Mouse (Mus musculus) spleen, postnatal 4 days (tissue): ENCODE data around the gene Hand2.

Source experiments
- DNase-seq, 2 experiments: peaks; one replicate each; pipeline ENCODE4 v3.0.0; 2022; ENCODE audit warnings: low spot score in 2 of 2

Hand2 gene

GRCm38 (mm10) chr8:57342386-57343090 is 21.8 kb downstream of the Hand2 start:
- no peak for DNase-seq

GRCm38 (mm10) chr8:57343731-57344315 is 23.0 kb downstream of the Hand2 start:
- DNase-seq, result no peak

GRCm38 (mm10) chr8:57344956-57345870 is 24.4 kb downstream of the Hand2 start:
- no peak for DNase-seq

GRCm38 (mm10) chr8:57346371-57346770 is 25.6 kb downstream of the Hand2 start:
- no peak for DNase-seq

GRCm38 (mm10) chr8:57347141-57347540 is 26.4 kb downstream of the Hand2 start:
- DNase-seq, result no peak

- no peak for DNase-seq
These were observed 27.5 kb downstream of the Hand2 start for GRCm38 (mm10) chr8:57348251-57348650.

- DNase-seq, result no peak
These were observed 28.2 kb downstream of the Hand2 start for GRCm38 (mm10) chr8:57348866-57349520.

- no peak for DNase-seq
These were observed 31.1 kb downstream of the Hand2 start for GRCm38 (mm10) chr8:57351861-57352260.

- no peak for DNase-seq
These were observed 32.8 kb downstream of the Hand2 start for GRCm38 (mm10) chr8:57353346-57354305.

- no peak for DNase-seq
These were observed 34.1 kb downstream of the Hand2 start for GRCm38 (mm10) chr8:57354876-57355275.

- DNase-seq, result no peak
These were observed 35.9 kb downstream of the Hand2 start for GRCm38 (mm10) chr8:57356529-57357325.

GRCm38 (mm10) chr8:57360493-57360892 is 39.7 kb downstream of the Hand2 start:
- no peak for DNase-seq

- no peak for DNase-seq
These were observed 40.4 kb downstream of the Hand2 start for GRCm38 (mm10) chr8:57361003-57361805.

GRCm38 (mm10) chr8:57362881-57363280 is 42.1 kb downstream of the Hand2 start:
- no peak for DNase-seq

GRCm38 (mm10) chr8:57374044-57374443 is 53.3 kb downstream of the Hand2 start:
- no peak for DNase-seq
